Comparison of ENCODE assay signal across 11 mouse cellular contexts in the genomic region with DNA sequence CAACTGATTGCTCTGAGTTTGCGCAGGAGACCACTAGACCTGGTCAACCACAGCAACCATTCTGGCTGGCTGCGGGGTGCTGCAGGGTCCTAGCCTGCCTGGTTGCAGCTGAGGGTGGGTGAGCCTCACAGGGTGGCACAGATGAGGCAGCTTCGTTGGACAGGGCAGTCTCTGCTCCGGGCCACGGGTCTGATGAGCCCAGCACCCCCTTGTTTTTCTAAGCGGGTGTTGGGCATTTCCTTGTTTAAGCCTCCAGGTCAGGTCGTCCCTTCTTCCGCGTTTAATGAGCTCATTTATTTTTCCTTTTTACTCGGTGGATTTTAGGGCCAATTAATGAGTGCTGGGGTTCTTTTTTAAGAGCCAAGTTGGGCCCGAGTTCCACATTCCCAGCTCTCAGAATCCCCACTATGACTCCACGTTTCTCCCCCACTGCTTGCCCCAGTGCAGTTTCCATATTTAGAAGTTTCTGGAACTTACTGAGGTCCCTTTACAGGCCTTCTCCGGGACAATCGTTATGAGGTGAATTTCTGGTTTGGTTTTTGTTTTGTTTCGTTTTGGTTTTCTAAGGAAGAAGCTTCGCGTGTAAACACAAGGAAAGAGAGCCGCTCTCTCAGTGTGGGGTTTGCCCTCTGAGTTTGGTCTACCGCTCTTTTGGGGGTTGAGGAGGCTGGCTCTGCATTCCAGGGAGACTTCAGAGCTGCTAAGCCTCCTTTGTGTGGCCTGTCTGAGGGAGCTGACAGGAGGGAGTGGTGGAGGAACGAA. TPM values are rescaled to one million over a fixed set of nuclear protein-coding genes. Genes with fewer than 3 reads are reported as not detected.
DNase-seq lines count a peak whose midpoint lies in the region; ATAC-seq and TF ChIP-seq lines count a peak whose summit lies in the region.
"Had no signal": no experiment of that assay in that cellular context is flagged by ENCODE, and none has a peak within 500 bp of the region (broad histone marks: within the 10 kb centered on the region; RNA-seq: fewer than 3 reads in every experiment).

No protein-coding gene starts in this region.

- H3K4me2 ChIP-seq in lung, embryonic 15.5 days = peak overlapping the region; percentile 14; the same call in 1 of the 2 replicates
- H3K4me2 ChIP-seq in embryonic facial prominence, embryonic 13.5 days = peak overlapping the region; percentile 26; the same call in 1 of the 2 replicates
- H3K4me2 ChIP-seq in limb, embryonic 13.5 days (replicated peaks) = peak overlapping the region; percentile 54
- H3K4me2 ChIP-seq: liver, embryonic 15.5 days; neural tube, embryonic 13.5 days had no signal

- no peaks in the 10 kb centered on the region for H3K4me1 ChIP-seq in heart, adult 2 months (ENCODE audit: control insufficient read depth, insufficient read depth, low read length)
- H3K4me1 ChIP-seq in lung, embryonic 15.5 days = peaks cover 14% of the 10 kb centered on the region
- H3K4me1 ChIP-seq in embryonic facial prominence, embryonic 13.5 days = peaks cover 25% of the 10 kb centered on the region
- peaks cover 35% of the 10 kb centered on the region for H3K4me1 ChIP-seq in limb, embryonic 13.5 days
- H3K4me1 ChIP-seq: liver, embryonic 15.5 days had no signal

- TF ChIP-seq CTCF in heart, adult 2 months (IDR thresholded peaks at IDR 0.05) = no peak

- intact Hi-C loops in heart, adult 2 months (cut with DNase I) = no loop called here
- intact Hi-C loops in left cerebral cortex, postnatal 36 days (cut with DNase I) = no loop called here

- no peak overlapping the region; the same call in 1 of the 2 replicates for H3K27ac ChIP-seq in heart, adult 2 months
- H3K27ac ChIP-seq in lung, embryonic 15.5 days = peak overlapping the region; percentile 41
- H3K27ac ChIP-seq in embryonic facial prominence, embryonic 13.5 days = peak overlapping the region; percentile 68
- H3K27ac ChIP-seq in limb, embryonic 13.5 days = peak overlapping the region; percentile 89
- H3K27ac ChIP-seq: liver, embryonic 15.5 days; neural tube, embryonic 13.5 days had no signal

- H3K79me2 ChIP-seq in heart, adult 2 months (replicated peaks; ENCODE audit: control insufficient read depth, insufficient read depth, low read length) = no peaks in the 10 kb centered on the region

- H3K36me3 ChIP-seq in heart, adult 2 months (ENCODE audit: control insufficient read depth, insufficient read depth, low read length) = no peaks in the 10 kb centered on the region
- H3K36me3 ChIP-seq in lung, embryonic 15.5 days = no peaks in the 10 kb centered on the region
- H3K36me3 ChIP-seq in embryonic facial prominence, embryonic 13.5 days = no peaks in the 10 kb centered on the region
- no peaks in the 10 kb centered on the region for H3K36me3 ChIP-seq in limb, embryonic 13.5 days
- H3K36me3 ChIP-seq: liver, embryonic 15.5 days; neural tube, embryonic 13.5 days had no signal

- H3K9me3 ChIP-seq in lung, embryonic 15.5 days = no peaks in the 10 kb centered on the region
- H3K9me3 ChIP-seq in embryonic facial prominence, embryonic 13.5 days = no peaks in the 10 kb centered on the region
- H3K9me3 ChIP-seq in limb, embryonic 13.5 days = no peaks in the 10 kb centered on the region
- H3K9me3 ChIP-seq: liver, embryonic 15.5 days; neural tube, embryonic 13.5 days had no signal

- TF ChIP-seq POLR2A in heart, adult 2 months (IDR thresholded peaks at IDR 0.05; ENCODE audit: insufficient read depth, low read depth, low read length) = no peak

- H3K4me3 ChIP-seq in heart, adult 2 months = no peak overlapping the region
- no peak overlapping the region for H3K4me3 ChIP-seq in lung, embryonic 15.5 days
- no peak overlapping the region for H3K4me3 ChIP-seq in embryonic facial prominence, embryonic 13.5 days
- H3K4me3 ChIP-seq in limb, embryonic 13.5 days = peak overlapping the region; percentile 7; the same call in 1 of the 2 replicates
- H3K4me3 ChIP-seq: liver, embryonic 15.5 days; neural tube, embryonic 13.5 days had no signal

- ATAC-seq in lung, embryonic 15.5 days (ENCODE audit: borderline replicate concordance, extremely low read depth, low FRiP score, low TSS enrichment) = 0 out of 2 replicates have a peak, but pooled peaks have one; percentile 13
- no peak for ATAC-seq in embryonic facial prominence, embryonic 13.5 days (ENCODE audit: insufficient number of reproducible peaks, insufficient read depth, low FRiP score, low TSS enrichment, low read depth)
- peak; percentile 68 for ATAC-seq in limb, embryonic 13.5 days (ENCODE audit: low FRiP score, low read depth)

- no peaks in the 10 kb centered on the region for H3K27me3 ChIP-seq in heart, adult 2 months (ENCODE audit: control insufficient read depth, insufficient read depth, low read length)
- no peaks in the 10 kb centered on the region for H3K27me3 ChIP-seq in lung, embryonic 15.5 days
- no peaks in the 10 kb centered on the region; the same call in 1 of the 2 replicates for H3K27me3 ChIP-seq in embryonic facial prominence, embryonic 13.5 days
- no peaks in the 10 kb centered on the region for H3K27me3 ChIP-seq in limb, embryonic 13.5 days
- H3K27me3 ChIP-seq: liver, embryonic 15.5 days; neural tube, embryonic 13.5 days had no signal

- no peak overlapping the region for H3K9ac ChIP-seq in heart, adult 2 months (ENCODE audit: low read depth, low read length)
- H3K9ac ChIP-seq in lung, embryonic 15.5 days = no peak overlapping the region
- H3K9ac ChIP-seq in embryonic facial prominence, embryonic 13.5 days = 0 out of 2 replicates have a peak overlapping the region, but pooled peaks have one; percentile 27
- H3K9ac ChIP-seq in limb, embryonic 13.5 days = peak overlapping the region; percentile 55
- H3K9ac ChIP-seq: liver, embryonic 15.5 days; neural tube, embryonic 13.5 days had no signal

- peak; percentile 83 for DNase-seq in heart, adult 11 months
- DNase-seq in heart, adult 2 months = no peak
- no peak for DNase-seq in lung, postnatal 4 days
- DNase-seq in left cerebral cortex, postnatal 36 days (ENCODE audit: low spot score in 2 of 2) = no peak
- no peak for DNase-seq in spleen, adult 18-20 months
- DNase-seq: cerebellum, adult 8-10 months had no signal

- TF ChIP-seq EP300 in heart, adult 2 months (IDR thresholded peaks at IDR 0.05; ENCODE audit: insufficient read depth, low read depth, low read length) = no peak

- 45% methylated on average over 20 of the region's 20 CpGs for WGBS in heart, adult 2 months
- 41% methylated on average over 20 of the region's 20 CpGs for WGBS in lung, embryonic 15.5 days
- WGBS in embryonic facial prominence, embryonic 13.5 days = 40% methylated on average over 20 of the region's 20 CpGs
- WGBS in limb, embryonic 13.5 days = 23% methylated on average over 20 of the region's 20 CpGs

RNA-seq across cellular contexts. Expression of gene Mrpl19, which starts 24.5 kb away (rescaled TPM):
- 10 to 100 TPM; 33.7 to 40.4 TPM for total RNA-seq in heart, adult 2 months (2021)
- 5.6 and 11.8 TPM in 2 replicates for polyA plus RNA-seq in heart, adult 2 months (2012; rRNA removed)
- 33.3 and 39.9 TPM in 2 replicates for polyA plus RNA-seq in lung, embryonic 15.5 days (2015; fragmentation: Nextera tagmentation; extraction: Ambion mirVana)
- polyA plus RNA-seq in embryonic facial prominence, embryonic 13.5 days (2015; fragmentation: Nextera tagmentation; extraction: Ambion mirVana) = 42.1 and 59.7 TPM in 2 replicates
- polyA plus RNA-seq in limb, embryonic 13.5 days (2015; fragmentation: Nextera tagmentation; extraction: Ambion mirVana) = 52.9 and 58.1 TPM in 2 replicates
- 10 to 100 TPM; 31.4 to 43.3 TPM for total RNA-seq in left cerebral cortex, postnatal 36 days (2021)

RNA-seq across cellular contexts. Expression of gene Eva1a, which starts 50.6 kb away (rescaled TPM):
- 1 to 10 TPM; 1.8 to 2.4 TPM for total RNA-seq in heart, adult 2 months (2021)
- polyA plus RNA-seq in heart, adult 2 months (2012; rRNA removed) = 2.0 and 2.5 TPM in 2 replicates
- polyA plus RNA-seq in lung, embryonic 15.5 days (2015; fragmentation: Nextera tagmentation; extraction: Ambion mirVana) = 44.7 and 48.4 TPM in 2 replicates
- 19.3 and 22.1 TPM in 2 replicates for polyA plus RNA-seq in embryonic facial prominence, embryonic 13.5 days (2015; fragmentation: Nextera tagmentation; extraction: Ambion mirVana)
- 37.2 and 39.1 TPM in 2 replicates for polyA plus RNA-seq in limb, embryonic 13.5 days (2015; fragmentation: Nextera tagmentation; extraction: Ambion mirVana)
- total RNA-seq in left cerebral cortex, postnatal 36 days (2021) = 10 to 100 TPM; 11.3 to 15.2 TPM

Comparison
In these comparisons a context has a peak if more than half of its experiments do, and no peak if none do; other contexts are left out.
1. H3K9ac ChIP-seq: peak in embryonic facial prominence, embryonic 13.5 days (single experiment) and limb, embryonic 13.5 days (single experiment); none in heart, adult 2 months (single experiment) and lung, embryonic 15.5 days (single experiment).
2. Peak in every context shown above with its lines, with median percentiles within 50 percentile points of each other: H3K4me2 ChIP-seq.